Mouse (Mus musculus) CH12.LX (cell line): ENCODE results near the gene Psmd14. TPM values are rescaled to one million over a fixed set of nuclear protein-coding genes. Genes with fewer than 3 reads are reported as not detected.

Source experiments
- DNase-seq: peaks from one replicate; pipeline ENCODE4 v3.0.0-alpha.2; 2013; ENCODE audit errors: extremely low read depth
- H3K27ac ChIP-seq: 2 replicates; pipeline ENCODE4 v1.5.1; 2012; ENCODE audit warnings: low read depth, mild to moderate bottlenecking, control low read depth, moderate library complexity; ENCODE audit not compliant: insufficient read depth
- H3K27me3 ChIP-seq: replicated peaks from 2 replicates; pipeline ENCODE3; 2012; ENCODE audit warnings: inconsistent platforms
- H3K36me3 ChIP-seq, 2 experiments: replicated peaks in 1 of 2; 2 replicates each; pipeline versions ENCODE3 to v1.6.1; 2012; ENCODE audit warnings: inconsistent platforms in 1 of 2, low read length in 1 of 2, mild to moderate bottlenecking in 1 of 2, mixed read lengths in 1 of 2, moderate library complexity in 1 of 2; ENCODE audit not compliant: control insufficient read depth in 1 of 2, insufficient read depth in 1 of 2
- H3K4me1 ChIP-seq, 2 experiments: 2 replicates each; pipeline ENCODE4 v1.6.1; 2012; ENCODE audit warnings: inconsistent platforms in 1 of 2, moderate library complexity in 1 of 2; ENCODE audit not compliant: insufficient read depth in 2 of 2, control insufficient read depth in 1 of 2
- H3K4me2 ChIP-seq: 2 replicates; pipeline ENCODE4 v1.6.1; 2012; ENCODE audit warnings: low read depth, mild to moderate bottlenecking, control low read depth; ENCODE audit not compliant: poor library complexity, insufficient read depth, severe bottlenecking
- H3K4me3 ChIP-seq, 3 experiments: fragments of 150-350 bp in 1 of 3; sonication (generic) in 1 of 3; replicated peaks in 1 of 3; 2 replicates each; pipeline versions ENCODE3 to v1.5.1; 2011 to 2012; ENCODE audit warnings: low read depth in 2 of 3, low read length in 2 of 3, mild to moderate bottlenecking in 2 of 3, moderate library complexity in 2 of 3, control low read depth in 1 of 3, improper control_type of control experiment in 1 of 3, inconsistent platforms in 1 of 3, mixed read lengths in 1 of 3; ENCODE audit not compliant: poor library complexity in 1 of 3
- H3K79me2 ChIP-seq: replicated peaks from 2 replicates; pipeline ENCODE4 v1.6.1; 2012; ENCODE audit warnings: mild to moderate bottlenecking, moderate library complexity; ENCODE audit not compliant: control insufficient read depth, poor library complexity, insufficient read depth, severe bottlenecking; ENCODE audit errors: extremely low read depth
- H3K9ac ChIP-seq: 2 replicates; pipeline ENCODE4 v1.6.1; 2012; ENCODE audit warnings: low read depth, mild to moderate bottlenecking, control low read depth, moderate library complexity; ENCODE audit not compliant: insufficient read depth
- H3K9me3 ChIP-seq: replicated peaks from 2 replicates; pipeline ENCODE3; 2012; ENCODE audit warnings: low read length, inconsistent platforms, mixed read lengths
- BHLHE40 ChIP-seq: IDR thresholded peaks from 2 replicates; pipeline ENCODE4 v1.6.1; 2011; ENCODE audit warnings: mild to moderate bottlenecking, low read depth, low read length, improper control_type of control experiment
- CTCF ChIP-seq, 2 experiments: IDR thresholded peaks in 1 of 2; conservative IDR thresholded peaks in 1 of 2; 2 replicates each; pipeline ENCODE4 v1.5.1; 2011 to 2012; ENCODE audit warnings: low read depth in 2 of 2, low read length in 2 of 2, improper control_type of control experiment in 1 of 2, inconsistent platforms in 1 of 2, mild to moderate bottlenecking in 1 of 2, moderate library complexity in 1 of 2
- ELF1 ChIP-seq: IDR thresholded peaks from 2 replicates; pipeline ENCODE4 v1.6.1; 2014; ENCODE audit warnings: low read depth, mild to moderate bottlenecking, inconsistent platforms, low read length, improper control_type of control experiment
- ETS1 ChIP-seq: conservative IDR thresholded peaks from 2 replicates; pipeline ENCODE4 v1.6.1; 2012; ENCODE audit warnings: low read depth, mild to moderate bottlenecking, inconsistent platforms, low read length, improper control_type of control experiment, moderate library complexity
- GABPA ChIP-seq: IDR thresholded peaks from 2 replicates; pipeline ENCODE4 v1.6.1; 2012; ENCODE audit warnings: low read depth, low read length, improper control_type of control experiment, inconsistent platforms; ENCODE audit not compliant: insufficient replicate concordance
- IRF4 ChIP-seq: IDR thresholded peaks from 2 replicates; pipeline ENCODE4 v1.6.1; 2014; ENCODE audit warnings: low read depth, mild to moderate bottlenecking, inconsistent platforms, low read length, improper control_type of control experiment
- JUN ChIP-seq: IDR thresholded peaks from 2 replicates; pipeline ENCODE4 v1.6.1; 2011; ENCODE audit warnings: low read depth, mild to moderate bottlenecking, low read length, improper control_type of control experiment, moderate library complexity; ENCODE audit not compliant: insufficient read depth
- JUND ChIP-seq: conservative IDR thresholded peaks from 2 replicates; pipeline ENCODE4 v1.6.1; 2011; ENCODE audit warnings: low read depth, low read length, improper control_type of control experiment
- MAFK ChIP-seq: IDR thresholded peaks from 2 replicates; pipeline ENCODE4 v1.6.1; 2011; ENCODE audit warnings: low read length, improper control_type of control experiment; ENCODE audit not compliant: insufficient replicate concordance
- MAX ChIP-seq: IDR thresholded peaks from 2 replicates; pipeline ENCODE4 v1.6.1; 2011; ENCODE audit warnings: low read length, improper control_type of control experiment
- MAZ ChIP-seq: IDR thresholded peaks from 2 replicates; pipeline ENCODE4 v1.6.1; 2012; ENCODE audit warnings: low read depth, mild to moderate bottlenecking, inconsistent platforms, low read length, improper control_type of control experiment, moderate library complexity
- MEF2A ChIP-seq: IDR thresholded peaks from 2 replicates; pipeline ENCODE4 v1.6.1; 2014; ENCODE audit warnings: low read depth, mild to moderate bottlenecking, inconsistent platforms, low read length, improper control_type of control experiment, borderline replicate concordance
- MYC ChIP-seq: IDR thresholded peaks from 2 replicates; pipeline ENCODE4 v1.6.1; 2011; ENCODE audit warnings: low read depth, mild to moderate bottlenecking, improper control_type of control experiment, low read length
- NELFE ChIP-seq: IDR thresholded peaks from 2 replicates; pipeline ENCODE4 v1.6.1; 2011; ENCODE audit warnings: low read depth, low read length, improper control_type of control experiment
- PAX5 ChIP-seq: IDR thresholded peaks from 2 replicates; pipeline ENCODE4 v1.6.1; 2012; ENCODE audit warnings: low read length, inconsistent platforms, mixed read lengths
- SIN3A ChIP-seq: IDR thresholded peaks from 2 replicates; pipeline ENCODE4 v1.6.1; 2012; ENCODE audit warnings: low read length, improper control_type of control experiment, inconsistent platforms
- SMC3 ChIP-seq: IDR thresholded peaks from 2 replicates; pipeline ENCODE4 v1.6.1; 2011; ENCODE audit warnings: low read depth, low read length, improper control_type of control experiment
- TCF12 ChIP-seq: IDR thresholded peaks from 2 replicates; pipeline ENCODE4 v1.6.1; 2014; ENCODE audit warnings: low read depth, mild to moderate bottlenecking, inconsistent platforms, low read length, improper control_type of control experiment
- USF1 ChIP-seq: IDR thresholded peaks from 2 replicates; pipeline ENCODE4 v1.6.1; 2014; ENCODE audit warnings: low read depth, mild to moderate bottlenecking, inconsistent platforms, low read length, improper control_type of control experiment
- USF2 ChIP-seq: conservative IDR thresholded peaks from 2 replicates; pipeline ENCODE4 v1.6.1; 2011; ENCODE audit warnings: low read depth, low read length, improper control_type of control experiment
- ZC3H11A ChIP-seq: IDR thresholded peaks from 2 replicates; pipeline ENCODE4 v1.6.1; 2012; ENCODE audit warnings: low read depth, mild to moderate bottlenecking, inconsistent platforms, low read length, improper control_type of control experiment
- ZKSCAN1 ChIP-seq: IDR thresholded peaks from 2 replicates; pipeline ENCODE4 v1.6.1; 2012; ENCODE audit warnings: low read depth, inconsistent platforms, low read length, improper control_type of control experiment, borderline replicate concordance
- ZMIZ1 ChIP-seq: IDR thresholded peaks from 2 replicates; pipeline ENCODE4 v1.6.1; 2012; ENCODE audit warnings: low read depth, mild to moderate bottlenecking, inconsistent platforms, low read length, improper control_type of control experiment
- dilution Hi-C: fragments of 300-500 bp; cut with MboI; formaldehyde crosslinking; loops from 2 replicates; pipeline ENCODE4 v1.14.3; 2020; ENCODE audit warnings: low sequenced_read_pairs; ENCODE audit not compliant: extremely low pct_unique_long_range_greater_than_20kb, extremely low pct_ligation_motif_present
- in situ Hi-C: fragments of 300-500 bp; cut with MboI; formaldehyde crosslinking; loops from 3 replicates; pipeline ENCODE4 v1.14.3; 2019; ENCODE audit warnings: low sequenced_read_pairs, low pct_ligation_motif_present, low pct_unique_long_range_greater_than_20kb, mixed read lengths
- polyA plus RNA-seq: library from polyadenylated mRNA; unstranded; fragments of >175 nt; gene quantifications from 2 replicates; pipeline ENCODE4 v1.2.1, GENCODE M21; 2012; ENCODE audit warnings: low read depth; ENCODE audit not compliant: insufficient read length
- total RNA-seq, 2 experiments: library from RNA; depleted of rRNA; stranded (reverse); fragments of 300-350 nt in 1 of 2; fragments of >200 nt in 1 of 2; gene quantifications; 2 replicates each; pipeline ENCODE4 v1.2.3; 2012 to 2014

Gene Psmd14
- total and polyA plus RNA-seq, 3 experiments = 159 to 418 (median 267) TPM

DNA sequence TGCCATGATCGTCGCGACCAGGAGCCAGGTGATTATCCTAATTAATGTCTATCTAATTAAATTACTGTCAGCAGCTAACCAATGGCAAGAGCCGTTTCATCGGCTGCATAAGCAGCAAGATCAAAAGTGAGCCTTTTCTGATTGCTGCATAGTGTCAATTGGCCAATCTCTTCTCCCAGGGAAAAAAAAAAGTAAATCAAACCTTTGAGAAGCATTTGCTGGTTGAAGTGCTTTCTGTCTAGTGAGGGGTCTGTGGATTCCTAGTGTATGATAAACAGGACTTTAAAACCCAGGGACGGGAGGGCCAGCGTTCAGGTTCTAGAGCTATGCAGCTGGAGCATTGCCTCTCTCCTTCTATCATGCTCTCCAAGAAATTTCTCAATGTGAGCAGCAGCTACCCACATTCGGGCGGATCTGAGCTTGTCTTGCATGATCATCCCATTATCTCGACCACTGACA is 92.9 kb downstream of the Psmd14 start:
- dilution Hi-C loops (no loop called here), in situ Hi-C loops (no loop called here)
- peaks cover 0 to 8% of the 10 kb centered on the region in 2 experiments; a peak in 2 of 4 replicates for H3K4me1 ChIP-seq
- no peaks in the 10 kb centered on the region for H3K79me2 ChIP-seq
- peaks cover 5 to 23% of the 10 kb centered on the region in 2 experiments for H3K36me3 ChIP-seq
- H3K9me3 ChIP-seq = peaks cover 9% of the 10 kb centered on the region
- no peak overlapping the region for H3K4me2 ChIP-seq
- no peak overlapping the region for H3K27ac ChIP-seq
- no peak overlapping the region for H3K9ac ChIP-seq
- TF ChIP-seq ETS1 (no peak), PAX5 (no peak), SIN3A (no peak), MAZ (no peak), USF1 (no peak), GABPA (no peak), NELFE (no peak), JUN (no peak), IRF4 (no peak), ELF1 (no peak), ZKSCAN1 (no peak), SMC3 (no peak), BHLHE40 (no peak), MAFK (no peak), MEF2A (no peak)
- no peaks in the 10 kb centered on the region for H3K27me3 ChIP-seq
- DNase-seq = no peak
- H3K4me3 ChIP-seq = no peak overlapping the region

DNA sequence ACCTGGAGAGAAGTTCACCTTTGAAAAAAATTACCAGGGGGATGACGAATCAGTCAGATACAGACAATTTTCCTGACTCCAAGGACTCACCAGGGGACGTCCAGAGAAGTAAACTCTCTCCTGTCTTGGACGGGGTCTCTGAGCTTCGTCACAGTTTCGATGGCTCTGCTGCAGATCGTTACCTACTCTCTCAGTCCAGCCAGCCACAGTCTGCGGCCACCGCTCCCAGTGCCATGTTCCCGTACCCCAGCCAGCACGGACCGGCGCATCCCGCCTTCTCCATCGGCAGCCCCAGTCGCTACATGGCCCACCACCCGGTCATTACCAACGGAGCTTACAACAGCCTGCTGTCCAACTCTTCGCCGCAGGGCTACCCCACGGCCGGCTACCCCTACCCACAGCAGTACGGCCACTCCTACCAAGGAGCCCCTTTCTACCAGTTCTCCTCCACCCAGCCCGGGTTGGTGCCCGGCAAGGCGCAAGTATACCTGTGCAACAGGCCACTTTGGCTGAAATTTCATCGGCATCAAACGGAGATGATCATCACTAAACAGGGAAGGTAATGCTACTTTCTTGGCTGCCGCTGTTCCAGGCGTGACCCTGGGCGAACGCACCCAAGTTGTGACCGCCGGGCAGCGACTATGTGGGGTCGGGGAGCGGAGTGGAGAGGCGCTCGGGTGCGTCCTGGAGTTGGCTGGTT is 93.5 kb downstream of the Psmd14 start:
- no peak for DNase-seq
- Histone ChIP-seq H3K36me3 (peaks cover 3 to 19% of the 10 kb centered on the region in 2 experiments), H3K27ac (no peak overlapping the region), H3K4me1 (peaks cover 0 to 8% of the 10 kb centered on the region in 2 experiments; a peak in 2 of 4 replicates), H3K27me3 (no peaks in the 10 kb centered on the region), H3K9me3 (peaks cover 9% of the 10 kb centered on the region), H3K4me3 (no peak overlapping the region), H3K9ac (no peak overlapping the region), H3K4me2 (no peak overlapping the region), H3K79me2 (no peaks in the 10 kb centered on the region)
- dilution Hi-C loops = no loop called here
- no peak for TF ChIP-seq NELFE
- no peak for TF ChIP-seq MAX
- TF ChIP-seq USF1 = no peak
- TF ChIP-seq ZC3H11A = no peak
- no peak for TF ChIP-seq MYC
- no peak for TF ChIP-seq ETS1
- TF ChIP-seq BHLHE40 = no peak
- no peak for TF ChIP-seq PAX5
- TF ChIP-seq CTCF (conservative IDR thresholded peaks at IDR 0.05 in 1 of 2, IDR thresholded peaks at IDR 0.05 in 1 of 2; ENCODE audit: low read depth in 2 of 2, low read length in 2 of 2) = no peak
- no peak for TF ChIP-seq SIN3A
- TF ChIP-seq MAFK = no peak
- no peak for TF ChIP-seq ZMIZ1
- TF ChIP-seq SMC3 = no peak
- TF ChIP-seq JUND = no peak
- no peak for TF ChIP-seq GABPA
- no peak for TF ChIP-seq TCF12
- TF ChIP-seq USF2 = no peak
- in situ Hi-C loops = no loop called here
